Mouse (Mus musculus) thymus, postnatal 25 days (tissue): ENCODE data around the gene Trim29.
A peak's percentile ranks its signal among the peaks of the same experiment; 100 is the strongest.

Source experiments
- DNase-seq: peaks from one replicate; pipeline ENCODE4 v3.0.0; 2022

The Trim29 gene

GRCm38 (mm10) chr9:43315320-43315950, 4.8 kb downstream of the Trim29 start:
- DNase-seq, result no peak

GRCm38 (mm10) chr9:43316466-43316865, 5.8 kb downstream of the Trim29 start:
- DNase-seq, result no peak

- DNase-seq, result no peak
Measured at GRCm38 (mm10) chr9:43318661-43319060, 8.0 kb downstream of the Trim29 start.

- no peak for DNase-seq
Measured at GRCm38 (mm10) chr9:43321951-43322350, 11.3 kb downstream of the Trim29 start.

GRCm38 (mm10) chr9:43322666-43323065, 12.0 kb downstream of the Trim29 start:
- DNase-seq, result no peak

- no peak for DNase-seq
Measured at GRCm38 (mm10) chr9:43325486-43325885, 14.8 kb downstream of the Trim29 start.

- no peak for DNase-seq
Measured at GRCm38 (mm10) chr9:43326015-43326631, 15.5 kb downstream of the Trim29 start.

GRCm38 (mm10) chr9:43327182-43328129, 16.8 kb downstream of the Trim29 start:
- DNase-seq, result peak; percentile 31

- no peak for DNase-seq
Measured at GRCm38 (mm10) chr9:43330426-43330825, 19.8 kb downstream of the Trim29 start.

- DNase-seq, result no peak
Measured at GRCm38 (mm10) chr9:43331476-43332471, 21.1 kb downstream of the Trim29 start.

- DNase-seq, result no peak
Measured at GRCm38 (mm10) chr9:43334476-43334875, 23.8 kb downstream of the Trim29 start.

GRCm38 (mm10) chr9:43337636-43338035, 27.0 kb downstream of the Trim29 start:
- peak; percentile 52 for DNase-seq

- DNase-seq, result no peak
Measured at GRCm38 (mm10) chr9:43338067-43338466, 27.4 kb downstream of the Trim29 start.

- peak; percentile 75 for DNase-seq
Measured at GRCm38 (mm10) chr9:43339614-43340020, 29.0 kb downstream of the Trim29 start.

GRCm38 (mm10) chr9:43350089-43350488, 39.4 kb downstream of the Trim29 start:
- DNase-seq, result peak; percentile 72

GRCm38 (mm10) chr9:43351015-43351414, 40.4 kb downstream of the Trim29 start:
- DNase-seq, result no peak

- no peak for DNase-seq
Measured at GRCm38 (mm10) chr9:43357011-43357410, 46.4 kb downstream of the Trim29 start.

GRCm38 (mm10) chr9:43358591-43359323, 48.1 kb downstream of the Trim29 start:
- DNase-seq, result no peak

- DNase-seq, result no peak
Measured at GRCm38 (mm10) chr9:43368781-43369180, 58.1 kb downstream of the Trim29 start.

GRCm38 (mm10) chr9:43383871-43384270, 73.2 kb downstream of the Trim29 start:
- no peak for DNase-seq

GRCm38 (mm10) chr9:43384400-43384799, 73.8 kb downstream of the Trim29 start:
- peak; percentile 23 for DNase-seq
